Comparison of ENCODE assay signal across 10 mouse cellular contexts in the genomic region with DNA sequence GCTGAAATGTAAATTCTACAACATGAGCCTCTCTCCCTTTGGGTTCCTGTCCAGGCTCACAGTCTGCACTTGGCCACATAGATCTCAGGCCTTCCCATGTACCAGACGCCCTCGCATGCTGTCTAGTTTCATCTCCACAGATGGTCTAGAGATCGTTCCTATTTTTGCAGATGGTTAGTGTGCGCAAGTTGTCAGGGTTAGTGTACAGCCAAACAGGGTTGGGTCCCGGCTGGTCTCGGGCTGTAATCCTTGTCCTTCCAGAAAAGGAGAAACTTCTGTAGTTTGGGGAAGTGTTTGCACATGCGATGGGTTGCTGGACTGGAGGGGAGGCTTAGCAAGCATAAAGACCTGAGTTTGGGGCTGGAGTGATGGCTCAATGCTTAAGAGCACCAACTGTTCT. TPM values are rescaled to one million over a fixed set of nuclear protein-coding genes. Genes with fewer than 3 reads are reported as not detected.
DNase-seq lines count a peak whose midpoint lies in the region; ATAC-seq and TF ChIP-seq lines count a peak whose summit lies in the region.
"Had no signal": no experiment of that assay in that cellular context is flagged by ENCODE, and none has a peak within 500 bp of the region (broad histone marks: within the 10 kb centered on the region; RNA-seq: fewer than 3 reads in every experiment).

No protein-coding gene starts in this region.

- no peak for TF ChIP-seq EP300 in CH12.LX (IDR thresholded peaks at IDR 0.05; ENCODE audit: low read length)

- dilution Hi-C loops in CH12.LX (cut with MboI; ENCODE audit: extremely low pct_ligation_motif_present, extremely low pct_unique_long_range_greater_than_20kb, low sequenced_read_pairs) = no loop called here

- peak overlapping the region; percentile 74 for H3K4me2 ChIP-seq in CH12.LX (ENCODE audit: insufficient read depth, low read depth, poor library complexity, severe bottlenecking)
- H3K4me2 ChIP-seq in hindbrain, embryonic 13.5 days = peak overlapping the region; percentile 52
- peak overlapping the region; percentile 48 for H3K4me2 ChIP-seq in midbrain, embryonic 14.5 days (ENCODE audit: low read length)
- H3K4me2 ChIP-seq: embryonic facial prominence, embryonic 15.5 days; lung, embryonic 15.5 days had no signal

- H3K27ac ChIP-seq in CH12.LX (ENCODE audit: insufficient read depth, low read depth) = peak overlapping the region; percentile 92
- H3K27ac ChIP-seq in hindbrain, embryonic 13.5 days = peak overlapping the region; percentile 90
- peak overlapping the region; percentile 85; the same call in 1 of the 2 replicates for H3K27ac ChIP-seq in midbrain, embryonic 14.5 days (replicated peaks; ENCODE audit: low read depth, low read length)
- H3K27ac ChIP-seq: lung, embryonic 15.5 days had no signal

- in situ Hi-C loops in CH12.LX (cut with MboI; ENCODE audit: low pct_ligation_motif_present, low pct_unique_long_range_greater_than_20kb, low sequenced_read_pairs) = loop anchor here (5.0 kb wide), 1 partner anchor 34 kb away; no protein-coding TSS in a partner anchor

- peak overlapping the region in 2 of 3 experiments; percentile 17 to 22 for H3K4me3 ChIP-seq in CH12.LX (replicated peaks in 1 of 3; ENCODE audit: low read depth in 2 of 3, low read length in 2 of 3, poor library complexity in 1 of 3)
- H3K4me3 ChIP-seq in hindbrain, embryonic 13.5 days = no peak overlapping the region
- no peak overlapping the region for H3K4me3 ChIP-seq in midbrain, embryonic 14.5 days (replicated peaks; ENCODE audit: low read depth, low read length)
- H3K4me3 ChIP-seq: embryonic facial prominence, embryonic 15.5 days; lung, embryonic 15.5 days had no signal

- no peak for TF ChIP-seq RAD21 in CH12.LX (IDR thresholded peaks at IDR 0.05; ENCODE audit: low read depth, low read length)

- TF ChIP-seq CTCF in CH12.LX (conservative IDR thresholded peaks at IDR 0.05 in 1 of 2, IDR thresholded peaks at IDR 0.05 in 1 of 2; ENCODE audit: low read depth in 2 of 2, low read length in 2 of 2) = no peak

- 89% methylated on average over 7 of the region's 7 CpGs for WGBS in hindbrain, embryonic 13.5 days
- 94% methylated on average over 7 of the region's 7 CpGs for WGBS in midbrain, embryonic 14.5 days

- no peak for TF ChIP-seq POLR2A in CH12.LX (IDR thresholded peaks at IDR 0.05; ENCODE audit: low read depth, low read length)

- no peaks in the 10 kb centered on the region for H3K27me3 ChIP-seq in CH12.LX (replicated peaks)
- H3K27me3 ChIP-seq in hindbrain, embryonic 13.5 days = no peaks in the 10 kb centered on the region
- H3K27me3 ChIP-seq in midbrain, embryonic 14.5 days (ENCODE audit: control insufficient read depth, insufficient read depth, low read length) = no peaks in the 10 kb centered on the region
- H3K27me3 ChIP-seq: embryonic facial prominence, embryonic 15.5 days had no signal

- H3K36me3 ChIP-seq in CH12.LX (replicated peaks in 1 of 2; ENCODE audit: control insufficient read depth in 1 of 2, insufficient read depth in 1 of 2, low read length in 1 of 2) = peaks cover 8 to 38% of the 10 kb centered on the region in 2 experiments
- H3K36me3 ChIP-seq in hindbrain, embryonic 13.5 days = no peaks in the 10 kb centered on the region; the same call in 1 of the 2 replicates
- H3K36me3 ChIP-seq in midbrain, embryonic 14.5 days (ENCODE audit: control insufficient read depth, insufficient read depth, low read length) = 0 out of 2 replicates have a peak, but pooled peaks cover 1% of the 10 kb centered on the region
- H3K36me3 ChIP-seq: lung, embryonic 15.5 days had no signal

- ATAC-seq in common myeloid progenitor, adult 5-6 weeks (replicated peaks; ENCODE audit: low read depth, poor library complexity, severe bottlenecking) = peak; percentile 27; the same call in 1 of the 2 replicates
- no peak for ATAC-seq in hindbrain, embryonic 13.5 days (ENCODE audit: low FRiP score)
- no peak for ATAC-seq in midbrain, embryonic 14.5 days (ENCODE audit: low FRiP score, low TSS enrichment)

- DNase-seq in CH12.LX (ENCODE audit: extremely low read depth) = no peak
- no peak for DNase-seq in midbrain, embryonic 14.5 days
- no peak for DNase-seq in frontal cortex, postnatal 14 days (ENCODE audit: low spot score in 2 of 2)
- no peak for DNase-seq in kidney, adult 18-20 months
- DNase-seq in adrenal gland, postnatal 4 days (ENCODE audit: low spot score in 2 of 2) = no peak
- DNase-seq in kidney, postnatal 36 days = no peak

- H3K79me2 ChIP-seq in CH12.LX (replicated peaks; ENCODE audit: control insufficient read depth, extremely low read depth, insufficient read depth, poor library complexity, severe bottlenecking) = peaks cover 100% of the 10 kb centered on the region

- no peaks in the 10 kb centered on the region for H3K9me3 ChIP-seq in CH12.LX (replicated peaks; ENCODE audit: low read length)
- no peaks in the 10 kb centered on the region for H3K9me3 ChIP-seq in hindbrain, embryonic 13.5 days
- H3K9me3 ChIP-seq in midbrain, embryonic 14.5 days (ENCODE audit: control insufficient read depth, low read length) = no peaks in the 10 kb centered on the region
- H3K9me3 ChIP-seq: embryonic facial prominence, embryonic 15.5 days; lung, embryonic 15.5 days had no signal

- peak overlapping the region; percentile 55 for H3K9ac ChIP-seq in CH12.LX (ENCODE audit: insufficient read depth, low read depth)
- no peak overlapping the region for H3K9ac ChIP-seq in hindbrain, embryonic 13.5 days
- 0 out of 2 replicates have a peak overlapping the region, but pooled peaks have one; percentile 16 for H3K9ac ChIP-seq in midbrain, embryonic 14.5 days (replicated peaks; ENCODE audit: low read length)
- H3K9ac ChIP-seq: embryonic facial prominence, embryonic 15.5 days; lung, embryonic 15.5 days had no signal

- H3K4me1 ChIP-seq in CH12.LX (ENCODE audit: control insufficient read depth in 1 of 2, insufficient read depth in 2 of 2) = peaks cover 56 to 97% of the 10 kb centered on the region in 2 experiments
- H3K4me1 ChIP-seq in hindbrain, embryonic 13.5 days (replicated peaks) = peaks cover 94% of the 10 kb centered on the region
- H3K4me1 ChIP-seq in midbrain, embryonic 14.5 days (ENCODE audit: control insufficient read depth, insufficient read depth, low read length) = peaks cover 66% of the 10 kb centered on the region

TF ChIP-seq in CH12.LX, 34 proteins besides CTCF, POLR2A, EP300 and RAD21 (continues in another document):
- no peak for TF ChIP-seq ELF1 (IDR thresholded peaks at IDR 0.05; ENCODE audit: low read depth, low read length)
- no peak for TF ChIP-seq USF1 (IDR thresholded peaks at IDR 0.05; ENCODE audit: low read depth, low read length)
- no peak for TF ChIP-seq TCF12 (IDR thresholded peaks at IDR 0.05; ENCODE audit: low read depth, low read length)
- TF ChIP-seq HCFC1 (IDR thresholded peaks at IDR 0.05; ENCODE audit: low read depth, low read length) = no peak
- TF ChIP-seq ZNF384 (IDR thresholded peaks at IDR 0.05; ENCODE audit: low read depth, low read length) = no peak
- TF ChIP-seq JUND (conservative IDR thresholded peaks at IDR 0.05; ENCODE audit: low read depth, low read length) = no peak
- no peak; the same call in 1 of the 2 replicates for TF ChIP-seq UBTF (IDR thresholded peaks at IDR 0.05; ENCODE audit: low read depth, low read length)
- no peak for TF ChIP-seq GABPA (IDR thresholded peaks at IDR 0.05; ENCODE audit: insufficient replicate concordance, low read depth, low read length)
- TF ChIP-seq MEF2A (IDR thresholded peaks at IDR 0.05; ENCODE audit: borderline replicate concordance, low read depth, low read length) = peak; percentile 30; the same call in 1 of the 2 replicates
- TF ChIP-seq MAX (IDR thresholded peaks at IDR 0.05; ENCODE audit: low read length) = peak; percentile 45
- TF ChIP-seq CHD1 (IDR thresholded peaks at IDR 0.05; ENCODE audit: low read depth, low read length) = 0 out of 2 replicates have a peak, but pooled peaks have one; percentile 0
- TF ChIP-seq BHLHE40 (IDR thresholded peaks at IDR 0.05; ENCODE audit: low read depth, low read length) = no peak
- TF ChIP-seq JUN (IDR thresholded peaks at IDR 0.05; ENCODE audit: insufficient read depth, low read depth, low read length) = no peak
- no peak for TF ChIP-seq IRF4 (IDR thresholded peaks at IDR 0.05; ENCODE audit: low read depth, low read length)
- no peak for TF ChIP-seq PAX5 (IDR thresholded peaks at IDR 0.05; ENCODE audit: low read length)
- 0 out of 2 replicates have a peak, but pooled peaks have one; percentile 40 for TF ChIP-seq TBP (conservative IDR thresholded peaks at IDR 0.05; ENCODE audit: low read depth, low read length)
- no peak for TF ChIP-seq USF2 (conservative IDR thresholded peaks at IDR 0.05; ENCODE audit: low read depth, low read length)
- TF ChIP-seq ETS1 (conservative IDR thresholded peaks at IDR 0.05; ENCODE audit: low read depth, low read length) = no peak; the same call in 1 of the 2 replicates
- TF ChIP-seq ZC3H11A (IDR thresholded peaks at IDR 0.05; ENCODE audit: low read depth, low read length) = no peak
- no peak for TF ChIP-seq SIN3A (IDR thresholded peaks at IDR 0.05; ENCODE audit: low read length)
- TF ChIP-seq ZKSCAN1 (IDR thresholded peaks at IDR 0.05; ENCODE audit: borderline replicate concordance, low read depth, low read length) = no peak
- no peak for TF ChIP-seq MAZ (IDR thresholded peaks at IDR 0.05; ENCODE audit: low read depth, low read length)
- no peak for TF ChIP-seq KAT2A (IDR thresholded peaks at IDR 0.05; ENCODE audit: insufficient replicate concordance, low read length)
- 0 out of 2 replicates have a peak, but pooled peaks have one; percentile 8 for TF ChIP-seq MXI1 (IDR thresholded peaks at IDR 0.05; ENCODE audit: low read depth, low read length)
- no peak for TF ChIP-seq RCOR1 (conservative IDR thresholded peaks at IDR 0.05; ENCODE audit: low read depth, low read length)
- no peak for TF ChIP-seq NELFE (IDR thresholded peaks at IDR 0.05; ENCODE audit: low read depth, low read length)
- TF ChIP-seq MYC (IDR thresholded peaks at IDR 0.05; ENCODE audit: low read depth, low read length) = peak; percentile 23; the same call in 1 of the 2 replicates
- no peak for TF ChIP-seq POLR2AphosphoS2 (IDR thresholded peaks at IDR 0.05; ENCODE audit: low read depth, low read length)
- TF ChIP-seq ZMIZ1 (IDR thresholded peaks at IDR 0.05; ENCODE audit: low read depth, low read length) = no peak
- TF ChIP-seq E2F4 (IDR thresholded peaks at IDR 0.05; ENCODE audit: insufficient replicate concordance, low read depth, low read length) = no peak

RNA-seq across cellular contexts. Expression of gene Psap, which starts 9.1 kb away (rescaled TPM):
- total RNA-seq in CH12.LX (2012; rRNA removed) (300 and 318 TPM in 2 replicates), CH12.LX (2014; rRNA removed) (223 and 251 TPM in 2 replicates)
- polyA plus RNA-seq in CH12.LX (2012; ENCODE audit: insufficient read length, low read depth) = 465 and 470 TPM in 2 replicates
- total RNA-seq in common myeloid progenitor, adult 5-6 weeks (2017) = 149 and 150 TPM in 2 replicates
- 152 and 153 TPM in 2 replicates for polyA plus RNA-seq in hindbrain, embryonic 13.5 days (2015; fragmentation: Nextera tagmentation; extraction: Ambion mirVana)
- polyA plus RNA-seq in midbrain, embryonic 14.5 days (2014; fragmentation: Nextera tagmentation; extraction: Ambion mirVana) = 129 and 260 TPM in 2 replicates
- total RNA-seq in adrenal gland, postnatal 4 days (2021) = 100 to 1,000 TPM; 671 to 696 TPM

Comparison
In these comparisons a context has a peak if more than half of its experiments do, and no peak if none do; other contexts are left out.
1. H3K4me3 ChIP-seq: peak in CH12.LX (2 of 3); none in hindbrain, embryonic 13.5 days (single experiment) and midbrain, embryonic 14.5 days (single experiment).
2. Peak in every context shown above with its lines, with median percentiles within 50 percentile points of each other: H3K27ac ChIP-seq and H3K4me2 ChIP-seq.